In genomic region chr15:67349501-67349900, GRCm38 (mm10) we compare ENCODE assay signal across 18 mouse cellular contexts.
"Had no signal": no experiment of that assay in that cellular context is flagged by ENCODE, and none has a peak within 500 bp of the region (broad histone marks: within the 10 kb centered on the region; RNA-seq: fewer than 3 reads in every experiment).

No protein-coding gene starts in this region.

- DNase-seq: cerebellum, adult 2 months; cerebellum, adult 8-10 months; cerebellum, adult 9-10 months; cerebellum, adult 9-11 months; cerebellum, postnatal 10 days; cerebellum, postnatal 14 days; cerebellum, postnatal 25 days; cerebellum, postnatal 36 days; embryo, embryonic 11 days; forebrain, postnatal 0 days; gastrocnemius, adult 2 months; gastrocnemius, postnatal 10 days; gastrocnemius, postnatal 14 days; gastrocnemius, postnatal 25 days; gastrocnemius, postnatal 36 days; heart, adult 11 months; heart, adult 18-20 months; heart, adult 2 months had no signal
